Comparison of ENCODE assay signal across 11 mouse cellular contexts in the genomic region with DNA sequence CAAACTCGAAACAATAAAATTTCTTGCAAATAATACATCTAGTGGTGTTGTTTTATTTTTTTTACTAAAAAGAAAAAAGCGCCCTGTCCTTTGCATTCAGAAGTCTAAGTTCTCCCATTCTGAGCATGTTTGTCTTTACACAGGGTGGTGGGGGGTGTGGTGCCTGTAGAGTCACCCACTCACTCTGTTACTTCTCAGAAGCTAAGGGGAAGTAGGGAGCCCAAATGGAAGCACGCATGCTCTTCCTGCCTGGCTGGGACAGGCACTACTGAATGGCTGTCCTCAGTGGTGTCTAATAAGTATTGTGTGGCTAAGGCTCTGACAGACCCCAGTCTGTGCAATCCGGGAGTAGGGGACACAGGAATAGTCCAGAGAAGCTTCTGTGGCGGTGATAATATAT.
"Had no signal": no experiment of that assay in that cellular context is flagged by ENCODE, and none has a peak within 500 bp of the region (broad histone marks: within the 10 kb centered on the region; RNA-seq: fewer than 3 reads in every experiment).

No protein-coding gene starts in this region.

- H3K27ac ChIP-seq: liver, embryonic 14.5 days; midbrain, embryonic 13.5 days; neural tube, embryonic 12.5 days had no signal

- H3K9me3 ChIP-seq: limb, embryonic 12.5 days; midbrain, embryonic 13.5 days; neural tube, embryonic 12.5 days had no signal

- H3K36me3 ChIP-seq: limb, embryonic 12.5 days; midbrain, embryonic 13.5 days; neural tube, embryonic 12.5 days had no signal

- H3K4me3 ChIP-seq: limb, embryonic 12.5 days; midbrain, embryonic 13.5 days; myocyte; neural tube, embryonic 12.5 days had no signal

- H3K4me1 ChIP-seq: midbrain, embryonic 13.5 days; neural tube, embryonic 12.5 days had no signal

- H3K4me2 ChIP-seq: limb, embryonic 12.5 days; lung, embryonic 14.5 days; midbrain, embryonic 13.5 days; neural tube, embryonic 12.5 days had no signal

- H3K27me3 ChIP-seq: limb, embryonic 12.5 days; midbrain, embryonic 13.5 days; neural tube, embryonic 12.5 days had no signal

- DNase-seq: kidney, adult 8-10 months; lung, embryonic 14.5 days; lung, postnatal 10 days; retina, postnatal 1 day; right cerebral cortex, postnatal 4 days; thymus, postnatal 36 days had no signal

- H3K9ac ChIP-seq: limb, embryonic 12.5 days; liver, embryonic 14.5 days; lung, embryonic 14.5 days; midbrain, embryonic 13.5 days; neural tube, embryonic 12.5 days had no signal

- ATAC-seq: midbrain, embryonic 13.5 days had no signal
